Mouse (Mus musculus): Measurements from ENCODE around the gene Tnfrsf8.

DNA sequence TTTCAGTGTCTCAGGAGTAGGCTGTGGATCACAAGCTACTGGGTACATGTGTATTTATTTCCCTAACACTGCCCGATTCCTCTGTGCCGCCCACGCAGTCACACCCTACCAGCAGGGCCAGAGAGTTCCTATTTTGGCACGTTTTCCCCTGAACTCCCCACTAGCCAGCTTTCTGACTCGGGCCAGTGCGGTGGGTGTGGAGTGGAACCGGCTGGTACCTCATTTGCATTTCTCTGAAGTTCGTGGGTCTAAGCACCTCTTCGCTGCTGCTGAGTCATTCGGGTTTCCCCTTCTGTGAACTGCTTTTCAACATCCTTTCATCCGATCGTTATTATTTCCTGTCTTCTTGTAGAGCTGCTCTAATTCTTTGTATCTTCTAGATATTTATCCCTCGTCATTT lies 60.5 kb downstream of the Tnfrsf8 start:
- TF ChIP-seq EP300 (IDR thresholded peaks at IDR 0.05; ENCODE audit: low read depth): no peak
- TF ChIP-seq CTCF (IDR thresholded peaks at IDR 0.05; ENCODE audit: low read depth): no peak

Measured in liver, embryonic 14.5 days (tissue).